Mouse (Mus musculus): ENCODE results near the gene Eogt.

Gene Eogt

DNA sequence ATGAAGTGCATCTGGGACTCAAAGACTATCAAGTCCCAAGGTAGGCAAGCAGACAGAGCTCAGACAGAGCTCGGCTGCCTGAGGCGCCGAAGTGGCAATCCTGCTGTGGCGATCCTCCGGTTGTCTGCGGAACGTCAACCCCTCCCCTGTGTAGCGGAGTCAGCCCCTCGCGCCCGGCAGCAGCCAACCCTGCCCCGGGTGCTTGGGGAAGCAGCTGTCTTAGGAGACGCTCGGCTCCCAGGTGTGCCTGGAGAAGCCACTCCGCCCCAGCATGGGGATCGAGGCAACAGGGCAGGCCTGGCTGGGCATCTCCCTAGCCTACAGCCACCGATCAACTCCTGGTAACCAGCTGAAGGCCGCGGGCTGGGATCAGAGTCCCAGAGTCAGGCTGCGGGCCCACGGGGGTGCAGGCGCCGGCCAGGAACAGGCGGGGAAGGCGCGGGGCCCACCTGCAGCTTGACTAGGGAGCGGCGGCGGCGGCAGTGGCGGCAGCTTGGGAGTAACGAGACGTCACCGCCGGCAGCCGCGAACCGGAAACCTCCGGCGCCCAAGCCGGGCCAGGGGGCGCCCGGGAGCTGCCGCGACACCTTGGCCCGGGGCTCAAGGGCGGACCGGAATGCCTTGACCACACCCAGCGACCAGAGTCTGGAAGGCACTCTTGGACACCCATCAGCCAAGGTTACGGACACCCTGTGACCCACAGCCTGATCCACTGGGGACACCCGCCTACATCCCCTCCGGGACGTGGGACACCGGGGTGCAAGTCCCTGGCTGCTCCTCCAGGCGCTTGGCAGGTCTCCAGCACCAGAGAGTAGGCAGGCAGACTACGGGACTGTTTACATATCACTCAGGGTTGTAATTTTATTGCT lies at the start of gene Eogt:
Gene Eogt, minus strand, starts transcription at position 800 of the 869 bp plus-strand sequence.
- DNase-seq (ENCODE audit: low spot score), result peak; percentile 82

DNA sequence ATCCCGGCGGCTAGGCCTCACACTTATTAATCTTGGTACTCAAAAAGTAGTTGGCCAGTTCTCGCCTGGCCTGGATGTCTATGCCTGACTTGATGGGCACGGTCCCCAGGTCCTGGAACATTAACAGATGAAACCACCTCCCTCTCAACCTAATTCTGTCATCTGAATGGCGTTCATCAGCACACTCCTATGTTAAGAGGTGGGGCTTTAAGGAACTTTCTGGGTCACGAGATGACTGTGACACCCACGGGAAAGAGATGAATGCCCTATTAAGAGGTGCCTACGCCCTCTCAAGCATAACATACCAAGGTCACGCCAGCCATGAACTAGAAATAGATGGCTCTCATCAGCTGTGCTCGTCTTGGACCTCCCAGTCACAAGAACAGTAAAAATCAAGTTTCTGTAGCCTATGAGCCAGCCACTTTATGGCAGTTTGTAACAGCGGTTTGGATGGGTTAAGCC lies 30.4 kb upstream of the Eogt start:
- peak; percentile 69 for DNase-seq (ENCODE audit: low spot score)

DNA sequence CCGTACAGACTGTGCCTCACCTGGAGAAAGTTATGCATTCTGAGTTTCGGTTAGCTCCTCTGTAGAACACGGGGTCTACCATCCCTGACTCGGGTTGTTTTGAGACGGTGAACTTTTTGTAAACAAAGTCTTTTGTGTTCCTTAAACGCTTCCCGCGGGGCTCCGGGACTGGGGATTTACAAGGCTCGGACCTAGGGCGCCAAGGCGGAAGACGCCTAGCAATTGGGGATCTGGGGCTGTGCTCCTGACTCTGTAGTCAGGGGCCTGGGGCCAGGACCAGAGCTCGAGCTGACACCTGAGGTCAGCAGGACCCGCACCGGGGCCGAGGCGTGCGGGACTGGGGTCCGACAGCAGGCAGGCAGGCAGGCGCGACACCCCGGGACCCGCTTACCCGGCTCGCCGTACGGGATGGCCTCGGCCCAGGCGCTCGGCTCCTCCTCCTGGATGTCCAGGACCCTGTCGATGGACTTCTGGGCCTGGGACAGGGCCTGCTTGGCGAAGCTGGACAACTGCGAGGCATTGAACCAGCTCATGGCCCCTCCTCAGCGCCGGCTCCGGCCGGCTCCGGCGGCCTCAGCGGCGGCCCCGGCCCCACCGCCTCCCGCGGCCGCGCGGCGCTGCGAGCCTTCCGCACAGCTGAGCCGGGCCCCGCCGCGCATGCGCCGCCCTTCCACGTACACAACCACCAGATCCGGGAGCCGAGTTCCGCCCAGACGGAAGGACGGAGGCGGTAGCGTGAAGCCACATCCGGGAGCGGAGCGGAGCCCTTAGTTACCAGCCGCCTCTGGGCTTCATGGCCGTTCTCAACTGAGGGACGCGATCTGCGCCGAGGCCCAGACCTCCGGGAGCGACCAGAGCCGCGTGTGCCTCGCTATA lies 29.7 kb upstream of the Eogt start, which contains the start of gene Tmf1:
Gene Tmf1, minus strand, starts transcription at position 632 of the 876 bp plus-strand sequence.
- DNase-seq (ENCODE audit: low spot score), result peak; percentile 97

DNA sequence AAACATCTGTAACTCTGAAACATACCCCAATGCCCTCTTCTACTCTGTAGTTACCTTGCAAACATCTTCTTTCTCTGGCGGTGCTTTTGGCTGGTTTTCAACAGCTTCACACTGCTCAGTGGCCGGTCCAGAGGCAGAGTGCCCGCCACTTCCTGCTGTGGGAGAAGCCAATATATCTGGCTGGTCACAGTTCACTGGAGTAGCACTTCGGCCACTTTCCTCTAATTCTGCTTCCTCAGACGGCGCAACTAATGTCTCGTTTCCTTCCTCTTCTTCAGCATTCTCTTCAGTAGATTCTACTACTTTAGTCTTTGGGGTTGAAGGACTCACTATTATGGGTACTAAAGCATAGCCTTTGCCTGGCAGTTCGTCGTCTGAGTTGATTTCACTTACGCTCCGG lies 26.7 kb upstream of the Eogt start:
- DNase-seq (ENCODE audit: low spot score), result no peak

DNA sequence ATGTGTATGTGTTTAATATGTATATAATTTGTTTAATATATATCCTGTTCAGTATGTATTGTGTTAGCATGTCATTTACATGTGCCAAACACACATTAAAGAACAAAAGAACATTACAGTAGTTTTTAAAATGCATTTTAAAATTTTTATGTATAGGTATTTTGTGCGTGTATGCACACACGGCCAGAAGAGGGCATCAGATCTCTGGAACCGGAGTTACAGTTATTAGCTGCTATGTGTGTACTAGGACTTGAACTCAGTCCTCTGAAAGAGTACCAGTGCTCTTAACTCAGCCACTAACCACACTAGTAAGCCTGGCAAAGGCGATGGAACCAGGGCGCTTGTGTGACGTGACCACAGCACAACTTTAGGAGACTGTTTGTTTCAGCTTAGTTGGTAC lies 1.2 kb upstream of the Eogt start:
- no peak for DNase-seq (ENCODE audit: low spot score)

DNA sequence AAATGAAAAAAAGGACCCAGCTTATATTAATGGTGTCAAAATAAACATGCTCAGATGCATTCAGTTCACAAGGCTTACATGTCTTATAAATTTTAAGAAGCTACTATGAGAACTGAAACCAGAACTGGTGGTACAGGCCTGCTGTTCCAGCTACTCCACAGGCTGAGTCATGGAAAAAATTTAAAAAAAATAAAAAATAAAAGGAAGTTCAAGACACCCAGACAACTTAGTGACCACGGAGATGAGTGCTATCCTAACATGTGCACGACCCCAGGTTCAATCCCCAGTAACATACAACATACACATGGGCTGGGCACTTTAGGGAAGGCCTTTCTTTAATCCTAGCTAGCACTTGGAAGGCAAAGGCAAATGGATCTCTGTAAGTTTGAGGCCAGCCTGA lies 739 bp upstream of the Eogt start:
- DNase-seq (ENCODE audit: low spot score), result no peak

DNA sequence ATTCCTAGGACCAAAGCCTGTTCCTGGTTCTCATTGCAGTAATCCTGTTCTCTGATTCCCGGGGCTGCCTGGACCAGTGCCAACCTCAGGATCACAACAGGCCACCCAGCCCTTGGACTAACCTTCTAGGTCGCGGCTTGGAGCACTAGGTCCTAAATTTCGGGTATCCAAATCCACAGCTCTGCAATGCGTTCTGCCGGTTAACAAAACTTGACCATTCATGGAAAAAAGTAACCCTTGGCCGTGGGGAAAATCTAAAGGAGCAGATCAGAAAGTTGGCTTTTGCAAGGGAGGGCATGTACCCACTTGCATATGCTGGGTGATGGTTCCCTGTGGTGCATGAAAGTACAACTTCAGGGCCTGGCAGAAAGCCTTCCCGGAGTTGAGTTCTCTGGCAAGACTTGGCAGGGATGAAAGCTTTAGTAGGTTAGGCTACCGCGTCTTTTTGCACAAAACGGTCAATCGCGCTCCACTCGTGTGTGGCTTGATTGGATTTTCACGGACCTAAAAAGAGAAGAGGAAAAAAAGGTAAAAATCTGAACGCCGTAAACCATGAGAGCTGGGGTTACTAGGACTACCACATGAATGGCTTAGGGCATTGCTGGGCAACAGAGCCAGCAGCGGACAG lies 1.1 kb downstream of the Eogt start:
- DNase-seq (ENCODE audit: low spot score), result peak; percentile 72

DNA sequence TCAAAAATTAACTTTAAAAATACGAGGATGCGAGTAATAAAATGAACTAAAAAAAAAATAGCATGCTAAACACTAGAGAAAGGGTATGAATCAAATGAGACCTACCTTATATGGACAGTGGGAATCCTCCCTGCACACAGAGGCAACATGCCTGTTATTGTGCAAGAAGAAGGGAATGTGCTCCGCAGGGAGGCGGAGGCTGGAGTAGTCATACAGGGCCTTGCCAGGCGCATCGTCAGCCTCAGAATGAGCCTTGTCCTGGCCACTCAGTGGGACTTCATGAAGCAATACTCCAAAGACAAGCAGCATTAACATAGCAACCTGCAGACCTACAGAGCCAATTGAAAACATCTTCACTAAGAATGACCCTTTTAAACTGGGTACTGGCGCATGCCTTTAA lies 3.8 kb downstream of the Eogt start:
- no peak for DNase-seq (ENCODE audit: low spot score)

DNA sequence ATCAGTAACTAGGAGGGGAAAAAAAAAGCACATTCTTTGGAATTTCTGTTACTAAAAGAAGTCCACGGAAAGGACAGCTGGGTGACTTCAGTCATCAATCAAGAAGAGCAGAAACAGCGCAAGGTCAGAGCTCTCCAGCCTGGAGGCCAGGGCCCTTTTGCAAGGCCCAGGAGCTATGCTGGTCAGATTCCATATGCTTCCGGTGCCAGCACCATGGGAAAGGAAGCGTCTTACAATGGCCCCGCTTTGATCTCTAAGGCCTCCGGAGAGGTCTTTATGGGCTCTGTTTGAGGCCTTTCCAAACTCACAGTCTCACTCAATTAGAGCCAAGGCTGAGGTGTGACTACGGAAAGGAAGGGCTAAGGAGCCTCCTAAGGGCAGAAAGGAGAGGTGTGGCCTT lies 4.6 kb downstream of the Eogt start:
- no peak for DNase-seq (ENCODE audit: low spot score)

DNA sequence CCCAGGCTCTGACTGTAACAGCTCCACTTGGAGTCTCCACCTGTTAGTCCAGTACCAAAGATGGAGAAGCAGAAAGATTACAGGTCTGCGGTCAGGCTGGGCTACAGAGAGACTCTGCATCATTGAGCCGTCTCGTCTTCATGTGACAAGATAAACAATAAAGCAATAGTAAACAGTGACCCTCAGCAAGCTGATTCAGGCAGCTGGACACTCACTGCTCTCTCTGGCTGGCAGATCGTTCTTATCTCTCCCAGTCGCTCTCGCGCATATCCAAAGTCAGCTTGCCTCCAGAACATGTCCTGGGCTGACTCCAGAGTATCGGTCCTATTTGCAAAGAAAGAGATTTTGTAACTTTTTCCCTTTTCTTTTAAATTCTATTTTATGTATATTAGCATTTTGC lies 6.4 kb downstream of the Eogt start:
- DNase-seq (ENCODE audit: low spot score), result no peak

DNA sequence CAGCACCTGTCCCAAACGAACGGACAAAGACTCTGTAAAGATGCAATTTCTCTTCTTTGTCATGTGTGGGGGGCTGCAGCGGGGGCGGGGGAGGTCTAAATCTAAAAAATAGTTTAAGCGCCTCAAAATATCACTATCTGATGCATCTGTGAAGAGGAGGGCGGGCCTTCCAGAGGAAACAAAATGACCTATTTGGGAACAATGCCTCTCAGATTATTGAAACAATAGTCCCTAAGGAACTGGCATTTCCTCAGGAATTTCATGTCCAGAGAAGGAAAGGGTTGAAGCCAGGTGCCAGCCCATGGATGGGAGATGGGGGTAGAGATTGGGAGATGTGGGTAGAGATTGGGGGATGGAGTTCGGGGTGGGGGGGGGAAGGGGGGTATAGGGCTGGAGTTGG lies 7.2 kb downstream of the Eogt start:
- no peak for DNase-seq (ENCODE audit: low spot score)

DNA sequence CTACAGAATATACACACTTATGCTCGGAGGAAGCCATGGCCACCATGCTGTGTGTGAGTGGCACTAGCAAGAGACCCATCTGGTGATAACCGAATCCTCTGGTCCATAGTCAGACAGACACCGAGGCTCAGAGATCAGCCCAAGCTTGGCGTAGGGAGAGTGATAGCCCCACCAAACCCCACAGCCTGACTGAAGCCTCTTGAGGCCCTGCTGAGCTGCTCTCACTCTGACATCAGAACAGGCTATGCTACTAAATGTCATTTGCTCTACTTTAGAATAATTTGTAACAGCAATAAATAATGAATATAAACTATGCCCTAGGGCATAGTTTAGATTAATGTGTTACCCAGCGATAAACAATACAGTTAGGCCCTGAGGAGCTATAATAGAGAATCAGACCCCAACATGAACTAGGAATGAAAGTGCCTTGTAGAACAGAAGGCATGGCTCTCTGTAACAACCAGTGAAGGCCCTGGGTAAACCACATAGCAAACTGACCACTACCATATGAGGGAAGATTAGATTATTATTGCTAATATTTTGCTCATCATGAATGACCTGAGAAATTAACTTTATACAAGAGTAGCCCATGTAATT lies 16.2 kb downstream of the Eogt start:
- DNase-seq (ENCODE audit: low spot score), result no peak

DNA sequence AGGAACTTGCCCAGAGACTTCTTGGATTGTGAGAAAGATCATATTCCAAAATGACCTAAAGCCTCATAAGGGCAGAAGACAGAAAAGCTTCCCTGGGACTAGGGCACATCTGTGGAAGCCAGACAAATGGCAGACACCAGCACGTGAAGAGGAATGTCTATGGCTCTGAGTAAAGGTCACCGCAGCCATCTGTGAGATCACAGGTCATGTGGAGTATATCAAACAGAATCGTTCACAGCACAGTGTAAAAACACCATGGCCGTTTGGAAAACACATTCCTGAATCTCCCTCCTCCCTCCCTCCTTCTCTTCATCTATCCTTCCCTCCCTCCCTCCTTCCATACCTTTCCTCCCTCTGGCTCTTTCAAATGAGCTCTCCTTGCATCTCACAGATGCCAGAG lies 17.2 kb downstream of the Eogt start:
- no peak for DNase-seq (ENCODE audit: low spot score)

DNA sequence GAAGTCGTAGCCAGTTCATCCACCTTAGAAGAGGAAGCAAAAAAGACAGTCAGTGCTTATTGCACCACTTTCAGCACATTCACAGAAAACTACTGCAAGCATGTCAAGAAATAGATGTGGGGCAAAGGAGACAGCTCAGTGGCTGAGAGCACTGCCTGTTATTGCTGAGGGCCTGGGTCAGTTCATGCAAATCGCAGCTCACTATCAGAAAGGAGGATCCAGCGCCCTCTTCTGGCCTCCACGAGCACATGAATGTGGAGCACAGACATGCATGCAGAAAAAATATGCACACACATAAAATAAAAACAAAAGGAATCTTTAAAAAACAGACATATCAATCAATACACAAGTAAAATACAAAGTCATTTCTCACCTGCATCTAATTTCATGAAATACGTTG lies 18.0 kb downstream of the Eogt start:
- no peak for DNase-seq (ENCODE audit: low spot score)

DNA sequence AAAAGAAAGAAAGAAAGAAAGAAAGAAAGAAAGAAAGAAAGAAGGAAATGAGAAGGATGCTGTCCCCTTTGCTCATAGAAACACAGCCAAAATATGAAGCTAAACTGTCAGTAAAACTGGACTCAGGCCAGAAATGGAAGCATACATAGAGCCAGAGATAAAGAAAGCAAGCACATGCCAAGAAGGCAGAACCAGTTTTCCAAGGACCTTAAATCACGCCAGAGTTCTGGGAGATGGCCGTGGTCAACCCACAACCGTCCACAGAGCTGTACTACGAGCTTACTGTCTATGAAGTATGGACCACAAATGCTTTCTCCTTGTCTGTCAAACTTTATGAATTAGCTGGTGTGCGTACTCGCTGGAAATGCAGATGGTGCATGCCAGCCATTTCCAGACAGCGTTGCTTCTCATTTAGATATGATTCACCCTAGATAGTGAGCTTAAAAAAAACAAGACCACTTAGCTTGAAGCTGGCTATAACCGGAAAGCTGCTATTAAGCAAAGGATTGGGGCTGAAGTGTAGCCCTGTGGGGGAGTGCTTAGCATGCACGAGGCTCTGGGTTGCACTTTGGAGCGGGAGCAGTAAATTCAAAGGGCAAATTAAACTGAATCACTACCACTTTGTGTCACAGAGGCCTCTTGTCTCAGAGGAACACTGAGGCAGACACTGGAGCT lies 24.5 kb downstream of the Eogt start:
- peak; percentile 43 for DNase-seq (ENCODE audit: low spot score)

DNA sequence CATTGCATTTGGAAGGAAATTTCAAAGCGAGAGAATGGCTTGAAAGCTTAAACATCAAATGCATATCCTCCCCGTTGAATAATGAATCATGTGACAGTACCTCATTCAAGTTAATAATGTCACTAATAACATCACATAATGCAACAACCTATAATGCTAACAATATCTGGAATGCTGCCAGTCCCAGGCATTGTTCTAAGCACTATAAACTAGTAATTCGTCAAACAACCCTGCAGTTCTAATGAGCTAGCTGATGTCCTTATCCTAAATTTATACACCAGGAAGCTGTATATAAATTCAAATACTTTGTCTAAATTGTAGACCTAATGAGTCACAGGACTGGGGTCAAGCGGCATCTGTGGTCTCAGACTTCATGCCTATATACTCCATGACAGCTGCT lies 28.1 kb downstream of the Eogt start:
- no peak for DNase-seq (ENCODE audit: low spot score)

DNA sequence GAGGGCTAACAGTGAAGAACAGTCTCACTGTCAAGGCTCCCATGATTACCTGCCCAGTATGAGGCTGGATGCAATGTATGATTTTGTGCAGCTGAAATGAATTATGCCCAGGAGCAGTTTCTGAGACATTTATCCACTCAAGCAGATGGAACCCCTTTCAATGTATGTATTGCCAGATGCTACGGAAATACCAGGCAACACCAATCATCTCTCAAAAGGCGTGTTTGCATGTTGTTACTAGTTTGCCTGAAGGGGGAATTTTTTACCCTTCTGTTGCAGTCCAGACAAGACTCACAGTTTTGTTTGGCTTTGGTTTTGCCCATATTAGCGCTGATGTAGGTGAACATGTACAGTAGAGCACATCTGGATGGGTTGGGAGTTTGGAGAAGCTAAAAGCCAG lies 30.7 kb downstream of the Eogt start:
- DNase-seq (ENCODE audit: low spot score), result no peak

DNA sequence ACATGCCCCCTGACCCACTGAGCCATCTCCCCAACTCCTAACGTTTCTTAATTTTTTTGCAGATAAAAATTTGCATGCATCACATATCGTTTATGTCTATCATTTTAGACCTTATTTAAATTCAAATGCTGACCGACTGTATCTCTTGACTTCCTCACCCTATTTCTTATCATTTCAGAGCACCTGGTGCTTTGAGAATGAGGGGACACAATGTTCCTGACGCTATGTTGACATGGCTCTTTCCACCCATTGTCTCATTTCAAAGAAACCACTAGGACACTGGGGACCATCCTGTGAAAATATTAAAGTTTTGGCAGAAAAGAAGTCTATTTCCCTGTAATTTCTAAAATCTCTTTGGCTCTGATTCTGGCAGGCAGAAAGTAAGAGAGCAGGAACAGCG lies 32.1 kb downstream of the Eogt start:
- DNase-seq (ENCODE audit: low spot score), result no peak

DNA sequence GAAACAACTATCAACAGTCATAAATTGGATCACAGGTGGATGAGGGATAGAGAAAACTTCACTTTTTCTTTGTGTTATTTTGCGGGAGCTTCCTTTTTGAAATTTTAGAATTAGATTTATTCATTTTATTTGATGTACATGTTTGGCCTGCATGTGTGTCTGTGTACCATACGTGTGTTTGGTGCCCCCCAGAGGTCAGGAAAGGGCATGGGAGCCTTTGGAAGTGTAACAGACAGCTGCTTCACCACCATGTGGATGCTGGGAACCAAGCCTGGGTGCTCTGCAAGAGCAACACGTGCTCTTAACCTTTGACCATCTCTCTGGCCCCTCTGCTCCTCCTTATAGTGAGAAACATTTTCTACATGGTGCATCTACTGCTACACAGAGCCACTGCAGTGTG lies 34.2 kb downstream of the Eogt start:
- no peak for DNase-seq (ENCODE audit: low spot score)

DNA sequence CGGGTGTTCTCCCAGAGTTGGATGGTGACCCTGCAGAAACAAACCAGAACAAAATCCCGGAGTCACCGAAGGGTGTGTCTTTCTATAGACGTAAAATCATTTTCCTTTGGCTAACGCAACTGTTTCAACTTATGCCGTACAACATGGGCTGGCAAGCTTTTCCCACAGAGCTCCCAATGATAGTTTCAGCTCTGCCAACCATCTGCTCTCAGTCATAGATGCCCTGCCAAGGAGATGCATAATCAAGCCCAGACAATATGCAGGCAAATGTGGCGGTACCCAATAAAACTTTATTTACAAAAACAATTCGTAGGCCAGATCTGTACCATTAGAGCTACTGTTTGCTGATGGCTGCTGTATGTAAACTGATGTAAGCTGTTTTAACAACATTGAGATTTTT lies 36.8 kb downstream of the Eogt start:
- DNase-seq (ENCODE audit: low spot score), result no peak

DNA sequence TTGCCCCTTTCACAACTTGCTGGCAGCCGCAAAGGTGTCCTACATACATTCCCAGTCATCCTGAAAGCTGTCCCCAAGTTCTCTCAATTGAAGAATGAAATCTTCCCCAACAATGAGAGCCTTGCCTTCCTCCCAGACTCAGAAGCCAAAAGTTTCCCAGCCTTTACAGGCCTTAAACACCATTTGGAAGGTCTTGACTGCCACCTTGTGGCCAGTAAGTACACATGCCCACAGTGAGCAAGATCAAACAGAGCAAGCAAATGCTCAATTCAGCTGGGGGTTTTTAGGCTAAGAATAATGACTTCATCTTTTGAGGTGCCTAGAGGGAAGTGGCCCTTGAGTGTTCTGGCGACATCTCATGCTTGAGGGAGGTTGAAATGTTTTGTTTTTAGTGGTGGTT lies 42.2 kb downstream of the Eogt start:
- DNase-seq (ENCODE audit: low spot score), result peak; percentile 75

DNA sequence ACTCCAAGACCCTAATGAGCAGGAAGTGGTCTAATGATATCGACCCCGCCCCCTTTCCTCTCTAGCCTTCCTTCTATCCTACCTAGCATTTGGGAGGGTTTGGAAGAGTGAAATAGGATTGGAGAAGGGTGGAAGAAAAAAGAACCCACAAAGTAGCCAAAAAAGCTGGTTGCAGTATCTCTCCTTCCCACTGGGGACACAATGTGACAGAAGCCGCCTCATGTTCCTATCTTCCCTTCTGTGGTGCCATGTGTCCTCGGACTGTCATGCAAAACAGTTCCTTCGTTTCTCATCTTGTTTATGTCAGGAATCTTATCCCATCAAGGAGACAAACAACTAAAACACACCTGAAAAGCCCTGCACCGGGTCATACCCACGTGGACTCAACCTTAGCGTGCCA lies 42.9 kb downstream of the Eogt start:
- no peak for DNase-seq (ENCODE audit: low spot score)

Measured in MN1 (cell line).